Mouse (Mus musculus) Patski (cell line): ENCODE results near the gene Kctd12. TPM values are rescaled to one million over a fixed set of nuclear protein-coding genes. Genes with fewer than 3 reads are reported as not detected.

ENCODE experiments used
- ATAC-seq: fragments of 100-300 bp; one replicate; pipeline ENCODE4 v1.8.0; 2021
- CTCF ChIA-PET: fragments of 350-600 bp; sonication (Branson Sonifier 250); formaldehyde crosslinking; loops from one replicate; lab custom pipeline; 2022; ENCODE audit warnings: inconsistent platforms; lab: Charles Lee
- POLR2A ChIA-PET: fragments of 350-600 bp; sonication (Branson Sonifier 250); formaldehyde crosslinking; loops from one replicate; lab custom pipeline; 2022; ENCODE audit warnings: antibody characterized with exemption, inconsistent platforms; lab: Charles Lee
- DNase-seq: peaks from one replicate; pipeline ENCODE4 v3.0.0-alpha.2; 2011; ENCODE audit warnings: low read depth, low spot score
- H3K27me3 ChIP-seq: fragments of 371-371 bp; one replicate; pipeline ENCODE4 v1.5.1; 2021
- CTCF ChIP-seq: fragments of 100-300 bp; IDR thresholded peaks from one replicate; pipeline ENCODE4 v1.5.1; 2021
- in situ Hi-C: fragments of 300-500 bp; cut with MboI; formaldehyde crosslinking; loops from 3 replicates; pipeline ENCODE4 v1.11.1; 2018; ENCODE audit warnings: low pct_unique_long_range_greater_than_20kb, mixed read lengths
- polyA plus RNA-seq: library from polyadenylated mRNA; unstranded; gene quantifications from one replicate; pipeline ENCODE4 v1.2.3, GENCODE M21; 2021

Kctd12 gene
- polyA plus RNA-seq, 1 experiment from 2014 or later, result 13.8 TPM

DNA sequence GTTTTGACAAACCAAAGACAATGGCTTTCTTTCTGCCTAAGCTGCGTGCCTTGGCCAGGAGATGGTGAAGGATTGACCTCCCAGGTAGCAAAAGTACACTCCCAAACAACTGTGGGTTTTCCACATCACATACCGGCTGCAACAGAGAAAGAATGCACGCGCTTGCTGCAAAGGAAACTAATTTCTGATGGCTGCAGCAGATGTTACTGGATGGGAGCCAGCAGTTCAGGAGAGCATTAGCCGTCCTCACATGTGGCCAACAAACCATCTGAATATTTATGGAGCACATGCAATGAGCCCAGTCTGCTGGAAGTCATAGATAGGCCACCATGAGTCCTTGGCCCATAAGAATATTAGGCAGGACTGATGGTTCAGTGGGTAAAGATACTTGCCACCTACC, 7.4 kb upstream of the Kctd12 start:
- peaks cover 17% of the 10 kb centered on the region for H3K27me3 ChIP-seq
- POLR2A ChIA-PET, result no interaction called here
- no peak for TF ChIP-seq CTCF
- DNase-seq, result no peak
- no peak for ATAC-seq
- CTCF ChIA-PET, result no interaction called here
- in situ Hi-C loops, result loop anchor here (5.0 to 25.0 kb wide), 5 partner anchors 195 to 1203 kb away; no protein-coding TSS in a partner anchor

DNA sequence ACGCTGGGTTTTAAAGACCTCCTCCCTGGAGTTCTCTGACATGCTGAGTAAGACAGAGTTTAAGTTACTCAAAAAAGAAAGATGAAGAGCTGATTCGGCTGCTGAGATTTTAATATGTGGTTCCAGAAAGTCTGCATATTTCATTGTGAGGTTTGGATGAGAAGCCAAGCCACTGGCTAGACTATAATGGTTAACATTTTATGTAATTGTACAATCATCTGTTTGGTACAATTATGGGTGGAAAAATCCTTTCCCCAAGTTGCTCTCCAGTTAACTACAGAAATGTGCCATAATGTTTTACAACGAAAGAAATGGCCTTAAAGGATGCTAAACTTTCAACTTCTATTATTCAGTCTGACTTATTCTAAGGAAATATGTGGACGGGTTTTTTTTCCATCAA, 6.8 kb upstream of the Kctd12 start:
- in situ Hi-C loops, result loop anchor here (5.0 to 25.0 kb wide), 4 partner anchors 194 to 1202 kb away; no protein-coding TSS in a partner anchor

DNA sequence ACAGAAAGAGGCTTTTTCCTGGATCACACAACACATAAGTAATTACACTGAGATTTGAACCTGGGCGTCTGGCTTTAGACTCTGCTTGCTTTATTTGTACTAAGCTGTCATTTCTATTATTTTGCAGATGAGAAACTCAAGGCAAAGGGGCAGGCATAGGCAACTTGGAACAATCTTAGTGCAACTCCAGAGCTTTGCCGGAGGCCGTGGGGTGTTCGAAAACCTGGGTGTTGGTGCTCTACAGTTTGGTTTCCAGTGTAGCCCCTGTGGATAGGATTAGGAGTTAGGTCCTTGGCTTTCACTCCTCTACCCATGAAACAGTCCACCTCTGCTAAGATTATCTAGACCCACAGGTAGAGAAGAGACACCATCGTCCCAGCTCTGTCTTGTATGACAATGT, 5.2 kb upstream of the Kctd12 start:
- in situ Hi-C loops, result loop anchor here (5.0 to 25.0 kb wide), 4 partner anchors 193 to 1200 kb away; no protein-coding TSS in a partner anchor
- POLR2A ChIA-PET, result no interaction called here
- TF ChIP-seq CTCF, result no peak

More for the DNA sequence above, 6.8 kb upstream of the Kctd12 start:
- TF ChIP-seq CTCF, result no peak
- no peak for DNase-seq
- ATAC-seq, result no peak
- H3K27me3 ChIP-seq, result peaks cover 17% of the 10 kb centered on the region
- ChIA-PET CTCF (interaction anchor here (1.1 kb wide), 1 partner anchor 13 kb away, joined by 3 read pairs; no protein-coding TSS in a partner anchor), POLR2A (no interaction called here)

DNA sequence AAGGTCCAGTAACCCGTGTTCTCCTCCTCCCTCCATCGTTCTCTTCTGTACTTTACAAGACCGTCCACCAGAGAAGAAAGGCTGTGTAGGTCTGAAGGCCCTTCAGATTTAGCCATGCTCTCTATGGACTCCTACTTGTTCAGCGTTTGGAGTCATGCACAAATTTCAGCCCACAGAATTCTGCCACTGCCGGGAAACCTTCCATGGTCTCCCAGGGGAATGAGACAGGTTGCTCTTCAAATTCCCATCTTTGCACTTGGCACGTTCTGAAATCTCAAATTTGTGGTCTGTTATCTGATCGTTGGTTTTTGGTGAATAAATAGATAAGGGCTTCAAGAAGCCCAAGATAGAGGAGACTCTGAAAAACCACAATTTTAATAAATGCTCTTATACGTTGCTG, 1.2 kb upstream of the Kctd12 start:
- no peak for TF ChIP-seq CTCF
- DNase-seq (no peak), ATAC-seq (no peak)
- peaks cover 18% of the 10 kb centered on the region for H3K27me3 ChIP-seq
- ChIA-PET CTCF (no interaction called here), POLR2A (no interaction called here)
- in situ Hi-C loops, result loop anchor here (10.0 to 25.0 kb wide), 3 partner anchors 189 to 1196 kb away; no protein-coding TSS in a partner anchor

More for the DNA sequence above, 5.2 kb upstream of the Kctd12 start:
- ATAC-seq, result no peak
- CTCF ChIA-PET, result interaction anchor here (1.5 kb wide), 1 partner anchor 1041 kb away, joined by 5 read pairs; no protein-coding TSS in a partner anchor
- peaks cover 17% of the 10 kb centered on the region for H3K27me3 ChIP-seq
- no peak for DNase-seq

DNA sequence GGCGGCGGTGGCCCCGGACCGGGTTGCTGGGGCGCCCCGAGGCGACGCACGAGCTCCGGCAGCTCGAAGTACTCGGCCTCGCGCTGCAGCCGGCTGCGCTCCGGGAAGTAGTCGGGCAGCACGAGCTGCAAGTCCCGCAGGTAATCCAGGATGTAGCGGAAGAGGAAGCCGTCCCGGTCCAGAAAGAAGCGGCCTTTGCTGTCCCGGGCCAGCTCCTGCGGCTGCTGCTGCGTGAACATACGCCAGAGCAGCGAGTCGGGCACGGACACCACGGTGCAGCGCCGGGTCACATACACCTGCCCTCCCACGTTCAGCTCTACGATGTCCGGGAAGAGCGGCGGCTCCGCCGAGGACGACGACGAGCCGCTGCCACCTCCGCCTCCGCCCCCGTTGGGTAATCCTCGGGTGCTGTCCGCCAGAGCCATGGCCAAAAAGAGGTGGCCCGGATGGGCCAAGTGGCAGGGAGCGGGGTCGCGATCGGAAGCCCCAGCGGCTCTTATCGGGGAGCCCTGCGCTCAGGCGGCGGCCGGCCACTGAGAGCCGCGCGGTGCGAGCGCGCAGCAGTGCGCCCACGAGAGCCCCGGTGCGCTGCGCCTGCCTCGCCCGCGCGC, 316 bp downstream of the Kctd12 start:
- no peak for TF ChIP-seq CTCF
- in situ Hi-C loops, result loop anchor here (10.0 to 25.0 kb wide), 3 partner anchors 187 to 1195 kb away; no protein-coding TSS in a partner anchor
- ChIA-PET POLR2A (interaction anchor here (0.9 kb wide), 1 partner anchor 176 kb away, joined by 3 read pairs; no protein-coding TSS in a partner anchor), CTCF (interaction anchor here (1.2 to 1.9 kb wide), 2 partner anchors 15 to 1036 kb away, joined by 5 to 8 read pairs; no protein-coding TSS in a partner anchor)
- no peak for DNase-seq
- H3K27me3 ChIP-seq, result peaks cover 7% of the 10 kb centered on the region
- ATAC-seq, result peak; percentile 29

DNA sequence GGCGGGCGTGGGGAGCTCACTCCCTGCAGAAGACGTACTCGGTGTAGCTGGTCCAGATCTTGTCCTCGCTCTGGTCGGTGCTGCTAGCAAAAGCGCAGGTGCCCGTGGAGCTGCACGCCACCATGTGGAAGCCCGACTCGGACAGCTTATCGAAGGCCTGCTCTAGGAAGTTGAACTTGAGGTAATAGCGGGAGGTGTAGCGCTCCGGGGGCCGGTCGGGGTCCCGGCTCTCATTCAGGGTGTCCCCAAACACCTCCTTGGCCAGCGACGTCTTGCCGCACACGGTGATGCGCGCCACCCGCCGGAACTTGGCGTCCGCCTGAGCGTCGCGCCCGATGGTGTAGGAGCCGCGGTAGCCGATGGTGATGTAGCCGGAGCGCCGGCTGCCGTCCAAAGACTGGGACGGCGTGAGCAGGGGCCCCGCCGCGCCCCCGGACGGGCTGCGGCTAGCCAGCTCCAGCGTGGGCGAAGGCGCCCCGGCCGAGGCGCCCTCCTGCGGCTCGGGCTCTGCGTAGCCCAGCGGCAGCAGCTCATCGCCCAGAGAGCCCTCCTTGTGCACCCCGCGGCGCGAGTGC, 909 bp downstream of the Kctd12 start:
- H3K27me3 ChIP-seq, result peaks cover 4% of the 10 kb centered on the region
- ChIA-PET CTCF (interaction anchor here (1.2 to 1.9 kb wide), 2 partner anchors 14 to 1035 kb away, joined by 5 to 8 read pairs; no protein-coding TSS in a partner anchor), POLR2A (interaction anchor here (0.9 kb wide), 1 partner anchor 176 kb away, joined by 3 read pairs; no protein-coding TSS in a partner anchor)
- ATAC-seq (peak; percentile 55), DNase-seq (no peak)
- in situ Hi-C loops, result loop anchor here (10.0 to 25.0 kb wide), 3 partner anchors 187 to 1194 kb away; no protein-coding TSS in a partner anchor
- TF ChIP-seq CTCF, result no peak

DNA sequence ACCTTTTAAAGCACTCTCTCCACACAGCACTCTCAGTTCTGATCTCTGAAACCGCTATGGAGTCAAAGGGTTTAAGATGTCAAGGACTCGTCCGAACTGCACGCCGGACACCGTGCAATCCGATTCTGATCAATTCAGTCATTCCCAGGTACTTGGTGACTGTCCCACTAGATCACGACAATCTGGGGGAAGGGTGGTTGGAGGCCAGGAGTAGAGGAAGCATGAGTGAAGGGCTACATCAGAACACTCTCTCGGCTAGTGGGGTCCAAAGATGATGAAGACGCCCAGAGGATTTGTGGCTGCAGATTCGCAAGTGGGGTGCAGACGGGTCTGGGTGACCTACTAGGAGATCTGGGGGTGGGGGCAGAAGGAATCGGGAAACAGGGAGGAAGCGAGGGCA, 1.5 kb downstream of the Kctd12 start:
- no peak for TF ChIP-seq CTCF
- CTCF ChIA-PET, result interaction anchor here (1.9 kb wide), 1 partner anchor 1035 kb away, joined by 8 read pairs; no protein-coding TSS in a partner anchor
- ATAC-seq, result no peak
- in situ Hi-C loops, result loop anchor here (10.0 to 25.0 kb wide), 3 partner anchors 186 to 1194 kb away; no protein-coding TSS in a partner anchor
- DNase-seq, result no peak
- peaks cover 4% of the 10 kb centered on the region for H3K27me3 ChIP-seq
- POLR2A ChIA-PET, result no interaction called here

DNA sequence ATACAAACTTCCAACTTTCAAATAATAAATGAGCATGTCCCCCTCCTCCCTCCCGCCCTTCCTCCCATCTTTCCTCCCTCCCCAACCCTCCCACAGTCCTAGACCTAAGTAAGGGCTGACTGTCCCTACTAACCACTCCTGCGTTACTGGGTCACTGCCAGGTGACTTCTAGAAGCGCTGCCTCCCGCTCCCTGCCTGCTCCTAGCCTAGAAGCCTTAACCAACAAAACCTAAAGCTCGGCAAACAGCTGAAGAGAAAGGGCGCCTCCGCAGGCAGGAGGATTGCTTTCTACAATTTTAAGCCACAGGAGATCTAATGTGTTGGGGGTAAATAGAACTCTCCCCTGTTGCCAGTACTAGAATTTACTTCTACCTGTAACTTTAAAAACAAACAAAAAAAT, 2.0 kb downstream of the Kctd12 start:
- in situ Hi-C loops, result loop anchor here (10.0 to 25.0 kb wide), 3 partner anchors 186 to 1193 kb away; no protein-coding TSS in a partner anchor
- no peak for ATAC-seq

DNA sequence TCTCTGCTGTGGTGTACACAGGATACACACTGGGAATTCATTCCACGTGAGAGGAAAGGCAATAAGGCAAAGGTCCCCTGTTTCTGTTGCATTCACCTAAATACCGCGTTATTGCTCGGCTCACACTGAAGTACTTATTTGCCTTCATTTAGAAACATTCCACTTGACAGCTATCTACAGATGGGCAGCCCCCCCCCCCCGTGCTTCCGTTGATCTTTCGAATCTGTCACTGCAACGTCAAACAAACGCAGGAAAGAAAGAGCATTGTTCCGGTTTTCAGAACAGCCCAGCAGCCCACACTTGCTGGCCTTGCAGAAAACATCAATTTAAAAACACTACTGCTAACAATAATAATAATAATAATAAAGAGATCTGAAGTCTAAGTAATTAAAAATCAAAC, 2.6 kb downstream of the Kctd12 start:
- ChIA-PET POLR2A (no interaction called here), CTCF (interaction anchor here (0.7 kb wide), 1 partner anchor 12 kb away, joined by 4 read pairs; no protein-coding TSS in a partner anchor)
- peaks cover 4% of the 10 kb centered on the region for H3K27me3 ChIP-seq
- in situ Hi-C loops, result loop anchor here (10.0 to 25.0 kb wide), 3 partner anchors 185 to 1193 kb away; no protein-coding TSS in a partner anchor
- no peak for TF ChIP-seq CTCF
- ATAC-seq (no peak), DNase-seq (no peak)

More for the DNA sequence above, 2.0 kb downstream of the Kctd12 start:
- CTCF ChIA-PET, result no interaction called here
- DNase-seq, result no peak
- H3K27me3 ChIP-seq, result peaks cover 4% of the 10 kb centered on the region
- POLR2A ChIA-PET, result no interaction called here
- no peak for TF ChIP-seq CTCF

DNA sequence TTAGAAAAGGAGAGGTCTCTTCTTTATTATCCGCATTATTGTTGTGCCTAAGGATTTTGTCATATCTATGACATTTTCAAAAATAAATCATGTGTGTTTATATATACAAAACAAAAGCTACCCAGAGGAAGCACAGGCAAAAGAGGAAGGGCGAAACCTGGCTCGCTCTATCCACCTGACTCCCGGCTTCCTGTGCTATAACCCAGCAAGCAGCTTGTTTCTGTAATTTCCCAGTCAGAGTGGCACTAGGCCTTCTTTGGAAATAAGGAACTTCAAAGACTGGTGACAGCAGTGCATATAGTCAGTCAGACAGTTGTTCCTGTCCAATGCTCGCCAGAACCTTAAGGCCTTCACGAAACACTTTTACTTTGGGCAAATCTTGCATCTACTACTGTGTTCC, 6.6 kb downstream of the Kctd12 start:
- no peak for ATAC-seq
- no peak for DNase-seq
- in situ Hi-C loops, result loop anchor here (25.0 kb wide), 2 partner anchors 789 to 1189 kb away; no protein-coding TSS in a partner anchor
- H3K27me3 ChIP-seq, result no peaks in the 10 kb centered on the region
- POLR2A ChIA-PET, result no interaction called here
- CTCF ChIA-PET, result no interaction called here
- no peak for TF ChIP-seq CTCF
